Mouse (Mus musculus): ENCODE measurements around the gene Gclc.

- TF ChIP-seq ZNF384 (IDR thresholded peaks at IDR 0.05; ENCODE audit: low read depth, low read length): no peak
- no peak for TF ChIP-seq HCFC1 (IDR thresholded peaks at IDR 0.05; ENCODE audit: borderline replicate concordance, insufficient read depth, low read length)
- no peak for TF ChIP-seq ZC3H11A (IDR thresholded peaks at IDR 0.05; ENCODE audit: borderline replicate concordance, low read depth, low read length)
- TF ChIP-seq CHD2 (IDR thresholded peaks at IDR 0.05; ENCODE audit: low read depth, low read length): no peak
Observed at GRCm38 (mm10) chr9:77725448-77725847, 28.9 kb upstream of the Gclc start.
